Mouse (Mus musculus): Measurements from ENCODE around the gene Ddx59. TPM values are rescaled to one million over a fixed set of nuclear protein-coding genes. Genes with fewer than 3 reads are reported as not detected.

The Ddx59 gene
- polyA plus RNA-seq, 1 experiment from 2014 or later: 15.7 TPM

DNA sequence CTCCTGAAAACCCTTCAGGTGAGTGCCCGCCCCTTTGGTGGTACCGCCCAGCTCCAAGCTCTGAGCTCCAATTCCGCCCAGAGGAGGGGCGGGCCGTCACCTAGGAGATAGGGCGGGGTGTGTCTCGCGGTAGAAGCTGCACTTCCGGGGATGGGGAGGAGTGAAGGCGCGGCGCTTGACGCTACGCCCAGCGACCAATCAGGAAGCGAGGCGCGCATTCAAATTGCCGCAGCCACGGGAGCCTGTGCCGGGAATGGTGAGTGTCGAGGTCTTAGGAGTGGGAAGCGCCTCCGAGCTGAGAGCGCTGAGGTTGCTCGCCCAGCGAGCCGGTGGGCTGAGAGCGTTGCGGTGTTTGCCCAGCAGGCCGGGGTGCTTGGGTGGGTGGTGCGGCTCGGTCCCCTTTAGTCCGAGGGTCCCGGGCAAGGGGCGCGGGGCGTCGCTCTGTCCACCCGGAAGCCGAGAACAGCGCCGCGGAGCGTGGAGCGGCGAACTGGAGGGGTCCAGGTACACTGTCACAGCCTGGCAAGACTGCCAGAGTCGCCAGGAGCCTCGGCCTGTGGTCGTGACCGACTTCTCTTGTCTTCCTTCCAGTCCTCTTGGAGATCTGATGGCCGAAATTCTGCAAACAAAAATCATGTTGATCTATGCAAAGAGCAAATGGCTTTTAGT is 51.2 kb downstream of the Ddx59 start, which contains the start of gene Kif14:
Gene Kif14, plus strand, starts transcription at position 201 of the 669 bp plus-strand sequence.
- ChIA-PET CTCF (interaction anchor here (1.4 kb wide), 1 partner anchor 10 kb away, joined by 3 read pairs; no protein-coding TSS in a partner anchor), POLR2A (no interaction called here)
- ATAC-seq (peak; percentile 99), DNase-seq (ENCODE audit: low read depth, low spot score) (peak; percentile 58)
- TF ChIP-seq CTCF (IDR thresholded peaks at IDR 0.05): no peak
- in situ Hi-C loops (cut with MboI; ENCODE audit: low pct_unique_long_range_greater_than_20kb): no loop called here
- H3K27me3 ChIP-seq: no peaks in the 10 kb centered on the region

GRCm38 (mm10) chr1:136469408-136469807 is 54.3 kb downstream of the Ddx59 start:
- no peaks in the 10 kb centered on the region for H3K27me3 ChIP-seq
- POLR2A ChIA-PET: no interaction called here
- DNase-seq (ENCODE audit: low read depth, low spot score): no peak
- CTCF ChIA-PET: interaction anchor here (0.8 to 1.2 kb wide), 2 partner anchors 29 to 52 kb away, joined by 3 read pairs; no protein-coding TSS in a partner anchor
- in situ Hi-C loops (cut with MboI; ENCODE audit: low pct_unique_long_range_greater_than_20kb): no loop called here
- ATAC-seq: no peak
- no peak for TF ChIP-seq CTCF (IDR thresholded peaks at IDR 0.05)

GRCm38 (mm10) chr1:136470471-136470870 is 55.4 kb downstream of the Ddx59 start:
- no peak for TF ChIP-seq CTCF (IDR thresholded peaks at IDR 0.05)
- DNase-seq (ENCODE audit: low read depth, low spot score): no peak
- in situ Hi-C loops (cut with MboI; ENCODE audit: low pct_unique_long_range_greater_than_20kb): no loop called here
- CTCF ChIA-PET: no interaction called here
- POLR2A ChIA-PET: no interaction called here
- no peaks in the 10 kb centered on the region for H3K27me3 ChIP-seq
- ATAC-seq: no peak

Other genes starting within 250 kb of the Ddx59 start
- 0.91 TPM for gene Mroh3, start 202.4 kb upstream of the Ddx59 start, polyA plus RNA-seq (2021)
- 21.6 TPM for gene Inava, start 181.0 kb upstream of the Ddx59 start, polyA plus RNA-seq (2021)
- gene Gpr25, start 154.4 kb upstream of the Ddx59 start, polyA plus RNA-seq (2021): not detected
- 36.8 TPM for gene Camsap2, start 69.2 kb upstream of the Ddx59 start, polyA plus RNA-seq (2021)
- 5.6 TPM for gene Kif14, start 51.1 kb downstream of the Ddx59 start, polyA plus RNA-seq (2021)
- 32.1 TPM for gene Zfp281, start 209.6 kb downstream of the Ddx59 start, polyA plus RNA-seq (2021)

Measured in Patski (cell line).